14 mouse cellular contexts compared by ENCODE assay signal in the genomic region with DNA sequence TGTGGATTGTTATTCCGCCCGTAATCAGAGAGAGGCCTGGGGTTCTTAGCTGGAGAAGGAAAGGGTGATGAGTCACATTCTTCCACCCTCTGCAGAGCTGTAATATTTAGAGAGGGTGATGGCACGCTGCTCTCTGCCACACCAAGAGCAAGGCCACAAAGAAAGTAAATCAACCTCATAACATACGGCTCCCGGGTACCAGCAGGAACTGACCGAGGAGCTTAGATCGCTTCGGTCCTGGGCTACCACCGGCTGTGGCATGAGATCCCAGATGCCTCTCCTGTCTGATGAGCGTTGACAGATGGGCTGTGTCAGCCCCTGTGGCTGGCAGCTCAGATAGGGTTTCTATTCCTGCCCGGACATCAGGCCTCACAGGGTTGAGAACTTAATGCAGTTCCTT.
DNase-seq lines count a peak whose midpoint lies in the region; ATAC-seq and TF ChIP-seq lines count a peak whose summit lies in the region.
"Had no signal": no experiment of that assay in that cellular context is flagged by ENCODE, and none has a peak within 500 bp of the region (broad histone marks: within the 10 kb centered on the region; RNA-seq: fewer than 3 reads in every experiment).

No protein-coding gene starts in this region.

- no peaks in the 10 kb centered on the region for H3K27me3 ChIP-seq in lung, postnatal 0 days (replicated peaks; ENCODE audit: insufficient read depth, low read length)
- H3K27me3 ChIP-seq: limb, embryonic 12.5 days had no signal

- H3K4me1 ChIP-seq in lung, postnatal 0 days (ENCODE audit: insufficient read depth, low read depth, low read length): no peaks in the 10 kb centered on the region

- H3K9ac ChIP-seq in lung, postnatal 0 days (replicated peaks; ENCODE audit: low read depth): no peak overlapping the region
- H3K9ac ChIP-seq: limb, embryonic 12.5 days; lung, embryonic 14.5 days had no signal

- TF ChIP-seq EP300 in lung, postnatal 0 days (IDR thresholded peaks at IDR 0.05): no peak

- TF ChIP-seq CTCF in lung, postnatal 0 days (IDR thresholded peaks at IDR 0.05): no peak

- ATAC-seq in lung, postnatal 0 days: 0 out of 2 replicates have a peak, but pooled peaks have one; percentile 32
- no peak for ATAC-seq in erythroid progenitor cell, adult 5-6 weeks (replicated peaks; ENCODE audit: low FRiP score, poor library complexity, severe bottlenecking)

- H3K36me3 ChIP-seq in lung, postnatal 0 days (ENCODE audit: insufficient read depth, low read length): no peaks in the 10 kb centered on the region
- H3K36me3 ChIP-seq: limb, embryonic 12.5 days; midbrain, embryonic 10.5 days had no signal

- peak; percentile 30 for DNase-seq in cerebellum, adult 9-11 months
- DNase-seq in cerebellum, adult 9-10 months: no peak
- peak; percentile 17 for DNase-seq in lung, postnatal 0 days (ENCODE audit: low spot score)
- no peak for DNase-seq in lung, postnatal 10 days
- peak; percentile 51 to 54 for DNase-seq in heart, adult 9 months (ENCODE audit: low spot score in 2 of 2)
- peak; percentile 36 for DNase-seq in retina, embryonic 14.5 days (ENCODE audit: low spot score)
- no peak for DNase-seq in right cerebral cortex, postnatal 4 days
- DNase-seq: kidney, postnatal 4 days; lung, embryonic 14.5 days; thymus, postnatal 14 days had no signal

- no peak overlapping the region for H3K4me3 ChIP-seq in lung, postnatal 0 days (ENCODE audit: low read depth, low read length)
- H3K4me3 ChIP-seq: erythroblast, embryonic 14.5 days; limb, embryonic 12.5 days; midbrain, embryonic 10.5 days had no signal

- no peak overlapping the region for H3K4me2 ChIP-seq in lung, postnatal 0 days (replicated peaks; ENCODE audit: low read depth, low read length)
- H3K4me2 ChIP-seq: limb, embryonic 12.5 days; lung, embryonic 14.5 days had no signal

- H3K27ac ChIP-seq in lung, postnatal 0 days (ENCODE audit: low read length): no peak overlapping the region
- H3K27ac ChIP-seq: limb, embryonic 12.5 days; midbrain, embryonic 10.5 days had no signal

- H3K9me3 ChIP-seq in lung, postnatal 0 days (ENCODE audit: low read length): no peaks in the 10 kb centered on the region
- H3K9me3 ChIP-seq: limb, embryonic 12.5 days; midbrain, embryonic 10.5 days had no signal

- 47% methylated on average over 9 of the region's 11 CpGs for WGBS in lung, postnatal 0 days

Comparison
In these comparisons a context has a peak if more than half of its experiments do, and no peak if none do; other contexts are left out.
1. DNase-seq: peak in cerebellum, adult 9-11 months (single experiment), lung, postnatal 0 days (single experiment), heart, adult 9 months (2 of 2) and retina, embryonic 14.5 days (single experiment); none in cerebellum, adult 9-10 months (single experiment), lung, postnatal 10 days (single experiment) and right cerebral cortex, postnatal 4 days (single experiment).